Mouse (Mus musculus): ENCODE data around the gene Scd3. TPM values are rescaled to one million over a fixed set of nuclear protein-coding genes. Genes with fewer than 3 reads are reported as not detected.
"Not testable (repeated sequence)": the region's sequence is repeated elsewhere in the genome, so short reads cannot be mapped to it uniquely, and the experiment has no call there.

Scd3 gene
- total RNA-seq, 2 experiments from 2014 or later: not detected

- ATAC-seq (replicated peaks; ENCODE audit: low FRiP score, poor library complexity, severe bottlenecking): no peak
Observed at GRCm38 (mm10) chr19:44265911-44266337, 62.9 kb downstream of the Scd3 start.

- ATAC-seq (replicated peaks; ENCODE audit: low FRiP score, poor library complexity, severe bottlenecking): peak; percentile 36
Observed at GRCm38 (mm10) chr19:44266458-44266823, 63.4 kb downstream of the Scd3 start.

- ATAC-seq (replicated peaks; ENCODE audit: low FRiP score, poor library complexity, severe bottlenecking): peak; percentile 98
Observed at GRCm38 (mm10) chr19:44266824-44267498, 63.9 kb downstream of the Scd3 start.

- ATAC-seq (replicated peaks; ENCODE audit: low FRiP score, poor library complexity, severe bottlenecking): no peak
Observed at GRCm38 (mm10) chr19:44267499-44268002, 64.5 kb downstream of the Scd3 start.

- no peak for ATAC-seq (replicated peaks; ENCODE audit: low FRiP score, poor library complexity, severe bottlenecking)
Observed at GRCm38 (mm10) chr19:44273711-44274110, 70.6 kb downstream of the Scd3 start.

GRCm38 (mm10) chr19:44274452-44274851, 71.4 kb downstream of the Scd3 start:
- ATAC-seq (replicated peaks; ENCODE audit: low FRiP score, poor library complexity, severe bottlenecking): no peak

- ATAC-seq (replicated peaks; ENCODE audit: low FRiP score, poor library complexity, severe bottlenecking): no peak
Observed at GRCm38 (mm10) chr19:44275418-44275817, 72.3 kb downstream of the Scd3 start.

GRCm38 (mm10) chr19:44276861-44277260, 73.8 kb downstream of the Scd3 start:
- ATAC-seq (replicated peaks; ENCODE audit: low FRiP score, poor library complexity, severe bottlenecking): no peak

GRCm38 (mm10) chr19:44277931-44278330, 74.9 kb downstream of the Scd3 start:
- ATAC-seq (replicated peaks; ENCODE audit: low FRiP score, poor library complexity, severe bottlenecking): no peak

GRCm38 (mm10) chr19:44280755-44281154, 77.7 kb downstream of the Scd3 start:
- no peak for ATAC-seq (replicated peaks; ENCODE audit: low FRiP score, poor library complexity, severe bottlenecking)

GRCm38 (mm10) chr19:44281825-44282447, 78.9 kb downstream of the Scd3 start:
- not testable (repeated sequence) for ATAC-seq (replicated peaks; ENCODE audit: low FRiP score, poor library complexity, severe bottlenecking)

- ATAC-seq (replicated peaks; ENCODE audit: low FRiP score, poor library complexity, severe bottlenecking): no peak
Observed at GRCm38 (mm10) chr19:44282534-44283156, 79.6 kb downstream of the Scd3 start.

GRCm38 (mm10) chr19:44283157-44284024, 80.3 kb downstream of the Scd3 start:
- ATAC-seq (replicated peaks; ENCODE audit: low FRiP score, poor library complexity, severe bottlenecking): no peak

- peak; percentile 92 for ATAC-seq (replicated peaks; ENCODE audit: low FRiP score, poor library complexity, severe bottlenecking)
Observed at GRCm38 (mm10) chr19:44284025-44284695, 81.1 kb downstream of the Scd3 start.

- ATAC-seq (replicated peaks; ENCODE audit: low FRiP score, poor library complexity, severe bottlenecking): no peak; the same call in 1 of the 2 replicates
Observed at GRCm38 (mm10) chr19:44284723-44285122, 81.7 kb downstream of the Scd3 start.

GRCm38 (mm10) chr19:44285554-44285953, 82.5 kb downstream of the Scd3 start:
- no peak for ATAC-seq (replicated peaks; ENCODE audit: low FRiP score, poor library complexity, severe bottlenecking)

GRCm38 (mm10) chr19:44286109-44286508, 83.0 kb downstream of the Scd3 start:
- no peak for ATAC-seq (replicated peaks; ENCODE audit: low FRiP score, poor library complexity, severe bottlenecking)

GRCm38 (mm10) chr19:44287415-44288110, 84.5 kb downstream of the Scd3 start:
- ATAC-seq (replicated peaks; ENCODE audit: low FRiP score, poor library complexity, severe bottlenecking): no peak

GRCm38 (mm10) chr19:44292083-44292482, 89.0 kb downstream of the Scd3 start:
- no peak for ATAC-seq (replicated peaks; ENCODE audit: low FRiP score, poor library complexity, severe bottlenecking)
